Mouse (Mus musculus) CD4-positive, CD25-positive, alpha-beta regulatory T cell, adult 2 months (primary cell): Measurements from ENCODE around the gene Wapl.

Source experiments
- DNase-seq: peaks from one replicate; pipeline ENCODE4 v3.0.0-alpha.2; 2012; ENCODE audit warnings: low read depth, low spot score

The Wapl gene

DNA sequence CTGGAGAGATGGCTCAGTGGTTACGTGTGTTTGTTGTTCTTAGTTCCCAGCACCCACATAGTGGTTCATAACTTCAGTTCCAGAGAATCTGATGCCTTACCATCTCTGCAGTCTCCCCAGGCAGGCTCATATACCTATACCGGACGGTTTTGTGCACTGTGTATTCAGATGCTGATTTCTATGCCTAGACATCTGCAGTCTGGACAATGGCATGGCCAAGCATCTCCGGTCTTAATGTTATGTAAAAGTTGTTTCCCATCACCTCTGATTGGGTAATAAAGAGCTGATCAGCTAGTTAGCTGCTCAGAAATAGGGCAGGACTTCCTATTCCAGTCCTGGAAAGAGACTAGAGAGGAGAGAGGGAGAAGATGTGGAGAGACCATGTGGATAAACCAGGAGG lies 20.2 kb downstream of the Wapl start:
- no peak for DNase-seq

GRCm38 (mm10) chr14:34697376-34697775 lies 23.6 kb downstream of the Wapl start:
- DNase-seq, result no peak

DNA sequence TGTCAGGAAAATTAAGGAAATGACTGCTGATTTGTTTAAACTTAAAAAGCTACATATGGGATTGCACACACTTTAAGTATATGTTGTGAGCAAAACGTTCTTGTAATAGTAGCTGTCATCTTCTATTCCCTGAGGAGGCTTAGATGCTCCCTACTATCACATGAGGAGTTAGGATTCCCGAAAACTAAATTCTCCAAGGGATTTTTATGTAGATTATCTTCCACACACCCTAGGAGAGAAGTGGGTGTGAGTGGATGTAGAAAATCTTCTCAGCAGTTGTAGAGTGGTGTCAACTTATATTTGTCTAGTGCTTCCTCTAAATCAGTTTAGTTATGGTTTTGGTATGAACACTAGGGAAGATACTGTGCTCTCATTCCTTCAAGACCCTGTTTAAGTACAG lies 36.5 kb downstream of the Wapl start:
- DNase-seq, result no peak

GRCm38 (mm10) chr14:34712027-34712426 lies 38.3 kb downstream of the Wapl start:
- no peak for DNase-seq

GRCm38 (mm10) chr14:34712857-34713256 lies 39.1 kb downstream of the Wapl start:
- DNase-seq, result no peak

GRCm38 (mm10) chr14:34718150-34718549 lies 44.4 kb downstream of the Wapl start:
- DNase-seq, result no peak

DNA sequence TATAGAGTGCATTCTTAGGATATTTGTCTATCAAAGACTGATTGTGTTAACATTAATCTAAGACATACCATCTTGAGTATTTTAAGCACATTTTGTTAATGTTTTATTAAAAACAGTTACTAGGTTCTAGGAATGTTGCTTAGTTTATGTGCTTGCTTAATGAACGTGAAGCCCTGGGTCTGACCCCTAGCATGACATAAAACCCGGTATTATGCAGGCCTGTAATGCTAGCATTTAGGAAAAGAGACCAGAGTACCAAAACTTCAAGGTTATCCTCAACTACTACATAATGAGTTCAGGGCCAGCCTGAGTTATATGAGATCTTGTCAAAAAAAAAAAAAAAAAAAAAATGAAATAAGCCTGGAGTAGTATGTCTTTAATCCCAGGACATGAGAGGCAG lies 54.0 kb downstream of the Wapl start:
- DNase-seq, result no peak

- no peak for DNase-seq
These were observed 61.7 kb downstream of the Wapl start for GRCm38 (mm10) chr14:34735405-34735804.

DNA sequence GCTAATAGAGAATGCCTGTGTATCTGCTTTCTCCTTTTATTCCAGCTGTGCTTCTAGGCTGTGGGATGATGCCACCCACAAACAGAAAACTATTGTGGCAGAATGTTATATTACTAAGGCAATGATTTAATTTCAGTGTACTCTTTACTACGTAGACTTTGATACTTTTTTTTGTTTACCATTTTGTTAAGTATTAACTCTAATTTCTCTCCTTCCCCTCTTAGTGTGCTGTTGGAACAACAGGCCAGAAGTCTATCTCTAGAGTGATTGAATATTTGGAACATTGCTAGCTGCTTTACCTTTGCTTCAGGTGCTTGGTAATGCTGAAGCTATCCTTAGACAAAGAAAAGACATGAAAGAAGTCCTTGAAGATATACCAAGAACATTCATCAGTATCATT lies 71.7 kb downstream of the Wapl start:
- DNase-seq, result no peak

DNA sequence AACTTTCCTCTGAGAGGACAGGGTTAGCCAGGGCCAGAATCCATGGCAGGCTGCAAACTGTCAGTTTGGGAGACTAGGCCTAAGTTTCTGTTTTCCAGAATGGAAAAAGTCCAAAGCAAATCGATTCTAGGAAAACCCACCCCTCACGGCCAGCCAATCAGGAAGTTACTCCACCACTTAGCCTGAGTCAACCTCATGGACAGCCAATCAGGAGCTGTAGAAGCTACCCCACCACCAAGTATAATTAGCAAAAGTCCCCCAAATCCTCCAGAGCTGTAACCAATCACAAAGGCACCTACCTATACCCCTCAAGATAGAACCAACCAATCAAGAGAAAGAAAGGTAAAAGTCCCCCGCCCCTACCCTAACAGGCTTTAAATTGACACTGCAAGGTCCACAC lies 82.0 kb downstream of the Wapl start:
- DNase-seq, result no peak

- no peak for DNase-seq
These were observed 86.2 kb downstream of the Wapl start for GRCm38 (mm10) chr14:34759938-34760337.

DNA sequence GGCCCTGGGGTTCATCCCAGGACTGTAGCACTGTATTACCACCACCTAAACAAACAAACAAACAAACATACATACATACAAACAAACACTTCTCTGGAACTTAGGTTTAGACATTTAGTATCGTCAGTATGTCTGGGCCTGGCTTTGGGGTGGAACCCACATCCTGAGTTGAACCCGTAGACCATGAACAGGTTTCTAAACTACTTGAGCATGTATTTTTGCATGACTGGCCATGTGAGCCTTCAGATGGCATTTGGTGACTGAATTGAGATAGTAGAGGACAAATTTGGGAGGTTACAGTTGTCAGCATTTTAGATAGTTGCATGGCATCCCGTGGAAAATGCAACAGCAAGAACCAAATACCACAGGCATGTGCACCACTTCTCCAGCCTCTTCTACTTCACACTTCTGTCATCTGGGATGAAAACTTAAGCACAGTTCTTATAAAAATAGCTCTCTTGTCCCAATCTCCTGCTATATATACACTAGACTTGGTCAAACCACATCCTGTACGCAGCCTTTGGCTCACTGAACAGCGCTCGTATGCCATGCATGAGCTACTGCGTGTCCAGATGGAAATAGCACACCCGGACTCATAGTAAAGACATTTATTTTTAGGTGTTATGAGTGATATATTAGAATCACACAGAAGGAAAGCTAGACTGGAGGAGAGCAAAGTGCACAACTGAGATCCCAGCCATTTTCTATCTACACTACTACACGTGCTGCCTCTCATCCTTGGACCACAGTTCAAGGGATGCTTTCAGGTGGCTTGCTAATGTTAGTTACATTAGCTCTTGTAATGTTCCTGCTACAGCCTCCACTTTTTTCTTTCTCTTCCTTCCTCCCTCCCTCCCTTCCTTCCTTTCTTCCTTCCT lies 87.6 kb downstream of the Wapl start:
- no peak for DNase-seq

DNA sequence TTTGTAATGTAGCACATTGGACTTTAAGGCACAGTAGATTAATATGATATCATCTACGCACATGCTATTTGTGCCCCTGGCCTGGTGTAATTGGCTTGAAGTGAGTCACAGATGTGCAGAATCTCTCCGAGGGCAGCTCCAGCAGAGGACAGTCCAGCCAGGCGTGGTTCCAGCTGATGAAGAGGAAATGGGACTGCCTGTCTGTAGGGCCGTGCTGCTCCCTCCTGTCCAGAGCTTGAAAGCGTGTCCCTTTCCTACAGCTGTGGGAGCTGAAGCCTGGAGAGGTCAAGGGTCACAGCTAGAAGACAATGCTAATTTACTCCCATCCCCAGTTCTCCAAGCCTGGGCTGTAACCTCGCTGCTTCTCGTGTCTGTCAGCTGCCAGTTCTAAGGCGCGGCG lies 89.0 kb downstream of the Wapl start:
- DNase-seq, result no peak

DNA sequence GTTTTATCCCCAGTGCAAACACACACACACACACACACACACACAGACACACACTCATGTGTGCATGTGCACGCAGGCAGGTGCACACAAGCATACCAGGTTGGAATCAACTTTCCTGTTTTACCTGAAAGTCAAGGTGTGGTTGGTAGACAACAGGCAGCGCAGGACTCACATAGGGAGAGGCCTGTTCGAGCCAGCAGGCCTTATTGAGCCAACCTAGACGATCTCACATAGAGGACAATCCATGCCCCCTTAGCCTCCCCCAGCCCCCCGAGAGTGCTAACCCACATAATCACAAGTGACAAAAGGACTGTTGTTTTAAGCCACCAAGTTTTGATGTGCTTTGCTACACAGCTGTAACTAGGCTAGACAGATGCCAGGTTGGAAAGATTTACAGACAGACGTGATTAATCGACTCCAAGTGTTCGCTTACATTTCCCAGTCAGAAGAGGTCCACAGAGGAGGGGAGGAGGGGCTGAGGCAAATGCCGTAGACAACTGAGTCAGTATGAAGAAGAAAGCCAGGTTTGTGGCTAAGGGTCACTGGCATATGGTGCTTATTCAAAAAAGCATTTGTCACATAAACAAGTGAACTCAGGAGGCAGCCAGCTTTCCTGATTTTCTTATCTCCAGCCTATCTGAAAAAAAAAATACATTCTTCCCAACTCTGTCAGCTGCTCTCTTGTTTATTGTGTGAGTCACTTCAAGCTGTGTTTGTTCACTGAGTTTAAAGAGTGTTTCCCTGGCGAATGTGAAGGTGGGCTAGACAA lies 90.2 kb downstream of the Wapl start:
- no peak for DNase-seq

- no peak for DNase-seq
These were observed 91.2 kb downstream of the Wapl start for GRCm38 (mm10) chr14:34764908-34765307.

- DNase-seq, result no peak
These were observed 91.7 kb downstream of the Wapl start for GRCm38 (mm10) chr14:34765380-34765779.

DNA sequence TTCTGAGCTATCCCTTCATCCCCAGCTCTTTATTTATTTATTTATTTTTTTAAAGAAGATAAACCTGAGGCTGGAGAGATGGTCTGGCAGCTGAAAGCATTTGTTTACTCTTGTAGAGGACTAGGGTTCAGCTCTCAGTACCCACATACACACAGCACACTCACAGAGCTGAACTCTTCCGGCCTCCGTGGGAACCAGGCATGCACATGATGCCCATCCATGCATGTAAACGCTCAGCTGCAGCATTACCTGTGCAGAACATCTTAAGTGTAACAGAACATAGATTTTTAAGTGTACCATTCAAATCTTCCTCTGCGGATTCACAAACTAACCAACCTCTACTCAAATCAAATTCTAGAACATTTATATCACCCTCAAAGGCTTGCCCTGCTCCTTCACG lies 92.5 kb downstream of the Wapl start:
- DNase-seq, result no peak

- DNase-seq, result peak; percentile 77
These were observed 94.6 kb downstream of the Wapl start for GRCm38 (mm10) chr14:34768373-34768772.

DNA sequence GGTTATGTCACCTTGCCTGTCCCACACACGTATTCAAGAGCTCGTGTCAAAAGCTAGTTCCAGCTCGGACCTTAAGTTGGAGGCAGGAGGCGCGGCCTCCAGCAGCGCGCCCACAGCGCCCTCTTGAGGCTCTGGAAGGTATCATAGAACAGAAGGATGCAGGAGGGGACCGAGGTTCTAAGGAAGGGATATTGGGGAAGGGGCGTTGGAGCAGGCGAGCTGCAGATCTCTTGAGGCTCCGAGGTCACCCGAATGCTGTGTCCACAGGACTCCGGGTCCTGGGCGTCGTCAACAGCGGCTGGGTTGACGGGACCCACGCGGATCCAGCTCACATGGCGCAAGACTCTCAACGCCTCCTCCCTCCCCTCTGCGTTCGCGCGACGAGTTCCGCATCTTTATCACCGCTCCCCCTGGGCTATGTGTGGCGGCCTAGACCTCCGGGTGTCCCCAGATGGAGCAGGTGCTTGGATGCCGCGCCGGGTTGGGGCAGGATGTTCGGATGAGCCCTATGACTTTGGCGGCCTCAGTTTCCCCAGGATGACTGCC lies 95.4 kb downstream of the Wapl start:
- peak; percentile 87 for DNase-seq

DNA sequence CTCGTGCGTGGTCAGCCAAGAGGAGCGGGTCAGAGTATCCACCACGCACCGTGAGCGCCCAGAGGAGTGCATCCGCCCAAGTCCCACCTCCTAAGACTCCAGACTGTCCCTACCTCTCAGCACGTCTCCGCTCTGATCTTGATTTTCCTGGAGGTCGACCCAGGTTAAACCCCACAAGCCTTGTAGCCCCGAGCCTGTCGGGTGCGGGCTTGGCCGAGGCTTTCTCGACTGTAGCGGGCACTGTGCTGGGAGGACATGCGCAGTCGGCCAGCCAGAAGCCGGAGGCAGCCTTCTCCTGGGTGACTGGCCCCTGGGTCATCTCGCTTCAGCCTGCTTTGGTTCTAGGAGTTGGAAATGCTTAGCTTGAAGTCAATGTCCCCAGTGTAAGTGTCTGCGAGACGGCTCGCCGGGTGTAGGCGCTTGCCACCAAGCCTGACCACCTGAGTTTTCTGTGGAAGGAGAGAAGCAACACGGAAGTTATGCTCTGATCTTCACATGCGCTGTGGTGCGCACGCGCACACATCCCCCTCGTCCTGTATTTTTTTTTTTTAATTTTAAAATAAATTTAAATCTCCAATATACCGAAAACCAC lies 95.9 kb downstream of the Wapl start:
- DNase-seq, result peak; percentile 54

GRCm38 (mm10) chr14:34770467-34770866 lies 96.7 kb downstream of the Wapl start:
- DNase-seq, result no peak

DNA sequence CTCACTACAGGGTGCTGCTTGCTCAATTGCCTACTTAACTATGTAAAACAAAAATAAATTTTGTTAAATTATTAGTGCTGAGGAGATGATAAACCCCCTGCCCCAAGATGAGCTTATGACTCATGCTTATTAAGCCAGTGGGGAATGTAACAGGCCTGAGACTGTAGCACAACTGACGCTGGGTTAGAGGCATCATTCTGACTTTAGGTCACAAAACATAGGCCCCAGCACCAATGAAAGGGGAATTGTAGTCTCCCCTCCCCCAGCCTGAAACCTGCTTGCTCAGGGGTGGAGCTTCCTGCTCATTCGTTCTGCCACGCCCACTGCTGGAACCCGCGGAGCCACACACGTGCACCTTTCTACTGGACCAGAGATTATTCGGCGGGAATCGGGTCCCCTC lies 97.9 kb downstream of the Wapl start:
- DNase-seq, result peak; percentile 43
